Mouse (Mus musculus): Measurements from ENCODE around the gene Ccdc85c. TPM values are rescaled to one million over a fixed set of nuclear protein-coding genes. Genes with fewer than 3 reads are reported as not detected.

The Ccdc85c gene
- polyA plus RNA-seq, 1 experiment: 40.8 TPM

GRCm38 (mm10) chr12:108256734-108257133, 18.5 kb downstream of the Ccdc85c start:
- no peak overlapping the region for H3K27ac ChIP-seq (ENCODE audit: insufficient read depth, low read length)
- H3K4me1 ChIP-seq (ENCODE audit: control insufficient read depth, insufficient read depth, low read length): peaks cover 6% of the 10 kb centered on the region
- no peak for TF ChIP-seq POLR2A (IDR thresholded peaks at IDR 0.05; ENCODE audit: extremely low read depth, insufficient read depth, low read length)
- TF ChIP-seq CTCF (IDR thresholded peaks at IDR 0.05; ENCODE audit: extremely low read depth, insufficient read depth, low read length): no peak

DNA sequence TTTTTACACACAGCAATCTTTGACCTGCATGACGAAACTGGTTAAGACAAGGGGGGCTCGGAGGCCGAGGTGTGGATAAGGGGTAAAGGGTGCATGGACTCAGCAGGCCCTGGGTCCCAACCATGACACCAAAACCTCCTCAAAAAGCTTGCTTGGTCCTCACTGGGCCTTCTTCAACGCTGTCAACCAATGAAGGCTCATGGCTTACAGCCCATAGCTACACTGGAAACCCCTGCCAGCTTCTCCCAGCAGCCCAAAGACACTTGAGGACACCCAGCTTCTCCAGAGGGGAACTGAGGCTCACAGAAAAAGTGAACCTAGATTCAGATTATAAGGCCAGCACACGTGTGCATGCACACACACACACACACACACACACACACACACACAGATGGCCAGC, 19.3 kb downstream of the Ccdc85c start:
- H3K27ac ChIP-seq (ENCODE audit: insufficient read depth, low read length): no peak overlapping the region
- peaks cover 6% of the 10 kb centered on the region for H3K4me1 ChIP-seq (ENCODE audit: control insufficient read depth, insufficient read depth, low read length)
- no peak overlapping the region for H3K4me3 ChIP-seq (ENCODE audit: insufficient read depth, low read length)
- TF ChIP-seq CTCF (IDR thresholded peaks at IDR 0.05; ENCODE audit: extremely low read depth, insufficient read depth, low read length): no peak

More at GRCm38 (mm10) chr12:108256734-108257133, 18.5 kb downstream of the Ccdc85c start:
- no peak overlapping the region for H3K4me3 ChIP-seq (ENCODE audit: insufficient read depth, low read length)

- TF ChIP-seq POLR2A (IDR thresholded peaks at IDR 0.05; ENCODE audit: extremely low read depth, insufficient read depth, low read length) (no peak), CTCF (IDR thresholded peaks at IDR 0.05; ENCODE audit: extremely low read depth, insufficient read depth, low read length) (no peak)
- Histone ChIP-seq H3K27ac (ENCODE audit: insufficient read depth, low read length) (no peak overlapping the region), H3K4me1 (ENCODE audit: control insufficient read depth, insufficient read depth, low read length) (peaks cover 6% of the 10 kb centered on the region), H3K4me3 (ENCODE audit: insufficient read depth, low read length) (no peak overlapping the region)
Measured at GRCm38 (mm10) chr12:108255511-108255919, 19.7 kb downstream of the Ccdc85c start.

- Histone ChIP-seq H3K4me3 (ENCODE audit: insufficient read depth, low read length) (no peak overlapping the region), H3K27ac (ENCODE audit: insufficient read depth, low read length) (no peak overlapping the region), H3K4me1 (ENCODE audit: control insufficient read depth, insufficient read depth, low read length) (peaks cover 6% of the 10 kb centered on the region)
- no peak for TF ChIP-seq POLR2A (IDR thresholded peaks at IDR 0.05; ENCODE audit: extremely low read depth, insufficient read depth, low read length)
- TF ChIP-seq CTCF (IDR thresholded peaks at IDR 0.05; ENCODE audit: extremely low read depth, insufficient read depth, low read length): no peak
Measured at GRCm38 (mm10) chr12:108253042-108253441, 22.2 kb downstream of the Ccdc85c start.

GRCm38 (mm10) chr12:108251825-108252542, 23.2 kb downstream of the Ccdc85c start:
- no peak overlapping the region for H3K27ac ChIP-seq (ENCODE audit: insufficient read depth, low read length)
- H3K4me1 ChIP-seq (ENCODE audit: control insufficient read depth, insufficient read depth, low read length): peaks cover 6% of the 10 kb centered on the region
- H3K4me3 ChIP-seq (ENCODE audit: insufficient read depth, low read length): no peak overlapping the region
- TF ChIP-seq POLR2A (IDR thresholded peaks at IDR 0.05; ENCODE audit: extremely low read depth, insufficient read depth, low read length) (no peak), CTCF (IDR thresholded peaks at IDR 0.05; ENCODE audit: extremely low read depth, insufficient read depth, low read length) (no peak)

GRCm38 (mm10) chr12:108251034-108251792, 24.0 kb downstream of the Ccdc85c start:
- TF ChIP-seq CTCF (IDR thresholded peaks at IDR 0.05; ENCODE audit: extremely low read depth, insufficient read depth, low read length) (no peak), POLR2A (IDR thresholded peaks at IDR 0.05; ENCODE audit: extremely low read depth, insufficient read depth, low read length) (no peak)
- no peak overlapping the region for H3K27ac ChIP-seq (ENCODE audit: insufficient read depth, low read length)
- H3K4me1 ChIP-seq (ENCODE audit: control insufficient read depth, insufficient read depth, low read length): peaks cover 6% of the 10 kb centered on the region
- no peak overlapping the region for H3K4me3 ChIP-seq (ENCODE audit: insufficient read depth, low read length)

DNA sequence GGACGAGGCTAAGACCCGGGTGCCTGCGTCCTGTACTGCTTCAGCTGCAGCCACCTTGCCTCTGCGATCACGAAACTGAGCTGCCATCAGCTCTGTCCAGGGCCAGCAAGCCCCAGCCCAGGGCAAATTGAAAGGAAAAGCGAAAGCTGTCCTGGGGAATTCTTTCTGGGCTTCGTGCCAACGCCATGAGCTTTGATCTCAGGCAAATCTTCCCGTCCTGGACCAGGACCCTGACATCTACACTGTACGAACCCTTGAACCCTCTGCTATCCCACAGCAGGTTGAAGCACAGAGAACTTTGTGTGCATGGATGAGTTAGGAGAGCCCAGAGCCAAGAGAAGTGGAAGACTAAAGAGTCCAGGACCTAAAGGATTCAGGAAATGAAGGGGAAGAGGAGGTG, 25.7 kb downstream of the Ccdc85c start:
- peaks cover 3% of the 10 kb centered on the region for H3K4me1 ChIP-seq (ENCODE audit: control insufficient read depth, insufficient read depth, low read length)
- no peak for TF ChIP-seq POLR2A (IDR thresholded peaks at IDR 0.05; ENCODE audit: extremely low read depth, insufficient read depth, low read length)
- TF ChIP-seq CTCF (IDR thresholded peaks at IDR 0.05; ENCODE audit: extremely low read depth, insufficient read depth, low read length): no peak
- no peak overlapping the region for H3K4me3 ChIP-seq (ENCODE audit: insufficient read depth, low read length)
- no peak overlapping the region for H3K27ac ChIP-seq (ENCODE audit: insufficient read depth, low read length)

DNA sequence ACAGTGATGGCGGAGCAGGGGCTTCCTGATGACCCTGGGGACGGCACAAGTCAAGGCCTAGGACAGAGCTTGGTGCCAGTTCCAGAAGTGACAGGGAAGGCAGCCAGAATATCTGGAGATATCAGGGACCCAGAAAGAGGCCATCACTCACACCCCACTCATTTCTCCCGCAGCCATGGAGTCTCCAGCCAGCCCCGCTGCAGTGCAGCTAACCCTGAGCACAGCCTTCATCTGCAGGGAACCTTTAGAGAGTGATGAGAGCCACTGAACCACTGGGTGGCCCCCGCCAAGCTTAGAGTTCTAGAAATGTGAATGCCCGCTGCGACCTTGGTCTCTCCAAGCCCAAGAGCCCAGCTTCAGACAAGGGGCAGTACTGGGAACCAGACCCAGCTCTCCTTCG, 26.2 kb downstream of the Ccdc85c start:
- peaks cover 3% of the 10 kb centered on the region for H3K4me1 ChIP-seq (ENCODE audit: control insufficient read depth, insufficient read depth, low read length)

GRCm38 (mm10) chr12:108246759-108247500, 28.3 kb downstream of the Ccdc85c start:
- Histone ChIP-seq H3K4me3 (ENCODE audit: insufficient read depth, low read length) (no peak overlapping the region), H3K27ac (ENCODE audit: insufficient read depth, low read length) (no peak overlapping the region), H3K4me1 (ENCODE audit: control insufficient read depth, insufficient read depth, low read length) (no peaks in the 10 kb centered on the region; the same call in 1 of the 2 replicates)
- TF ChIP-seq CTCF (IDR thresholded peaks at IDR 0.05; ENCODE audit: extremely low read depth, insufficient read depth, low read length) (no peak), POLR2A (IDR thresholded peaks at IDR 0.05; ENCODE audit: extremely low read depth, insufficient read depth, low read length) (no peak)

More for the DNA sequence above, 26.2 kb downstream of the Ccdc85c start:
- no peak overlapping the region for H3K27ac ChIP-seq (ENCODE audit: insufficient read depth, low read length)
- H3K4me3 ChIP-seq (ENCODE audit: insufficient read depth, low read length): no peak overlapping the region
- no peak for TF ChIP-seq CTCF (IDR thresholded peaks at IDR 0.05; ENCODE audit: extremely low read depth, insufficient read depth, low read length)
- no peak for TF ChIP-seq POLR2A (IDR thresholded peaks at IDR 0.05; ENCODE audit: extremely low read depth, insufficient read depth, low read length)
